Mouse (Mus musculus) hindbrain, embryonic 14.5 days (tissue): ENCODE results near the gene Gm2115. TPM values are rescaled to one million over a fixed set of nuclear protein-coding genes. Genes with fewer than 3 reads are reported as not detected.

Source experiments
- ATAC-seq: fragments of 200-750 bp; cut with Nextera tagmentation; 2 replicates; pipeline ENCODE4 v1.8.0; 2017; ENCODE audit warnings: moderate number of reproducible peaks, mild to moderate bottlenecking, moderate TSS enrichment, moderate library complexity; ENCODE audit not compliant: low FRiP score
- DNase-seq: peaks from one replicate; pipeline ENCODE4 v3.0.0-alpha.2; 2015; ENCODE audit warnings: low spot score
- H3K27ac ChIP-seq: fragments of 300-500 bp; sonication (generic); 2 replicates; pipeline ENCODE4 v1.5.1; 2014; ENCODE audit warnings: mild to moderate bottlenecking, moderate library complexity
- H3K27me3 ChIP-seq: fragments of 300-500 bp; sonication (generic); 2 replicates; pipeline ENCODE4 v1.6.1; 2014; ENCODE audit warnings: mild to moderate bottlenecking, low read length, mixed read lengths; ENCODE audit not compliant: control insufficient read depth, insufficient read depth
- H3K36me3 ChIP-seq: fragments of 300-500 bp; sonication (generic); replicated peaks from 2 replicates; pipeline ENCODE4 v1.6.1; 2014; ENCODE audit not compliant: control insufficient read depth, insufficient read depth
- H3K4me1 ChIP-seq: fragments of 300-500 bp; sonication (generic); replicated peaks from 2 replicates; pipeline ENCODE4 v1.6.1; 2014; ENCODE audit warnings: antibody characterized with exemption, low read length, mixed read lengths; ENCODE audit not compliant: control insufficient read depth, insufficient read depth
- H3K4me2 ChIP-seq: fragments of 300-500 bp; sonication (generic); replicated peaks from 2 replicates; pipeline ENCODE4 v1.6.1; 2014; ENCODE audit warnings: mild to moderate bottlenecking, moderate library complexity
- H3K4me3 ChIP-seq: fragments of 300-500 bp; sonication (generic); replicated peaks from 2 replicates; pipeline ENCODE4 v1.5.1; 2014; ENCODE audit warnings: mild to moderate bottlenecking, low read length
- H3K9ac ChIP-seq: fragments of 300-500 bp; sonication (generic); 2 replicates; pipeline ENCODE4 v1.6.1; 2014
- H3K9me3 ChIP-seq: fragments of 300-500 bp; sonication (generic); 2 replicates; pipeline ENCODE4 v1.6.1; 2016; ENCODE audit warnings: low read length; ENCODE audit not compliant: control insufficient read depth
- WGBS: fragments of 180-500 bp; shearing (Covaris S2); extraction: QIAGEN DNeasy Blood & Tissue Kit; methylation state at CpG from one replicate; pipeline ENCODE4 v1.1.7; 2014; 5-methylcytosine and 5-hydroxymethylcytosine counted together
- polyA plus RNA-seq: library from polyadenylated mRNA; unstranded; fragments of >200 nt; fragmentation: Nextera tagmentation; extraction: Ambion mirVana; gene quantifications from 2 replicates; pipeline ENCODE4 v1.2.1, GENCODE M21; 2014

The Gm2115 gene
- polyA plus RNA-seq, result 2.4 and 2.5 TPM in 2 replicates

DNA sequence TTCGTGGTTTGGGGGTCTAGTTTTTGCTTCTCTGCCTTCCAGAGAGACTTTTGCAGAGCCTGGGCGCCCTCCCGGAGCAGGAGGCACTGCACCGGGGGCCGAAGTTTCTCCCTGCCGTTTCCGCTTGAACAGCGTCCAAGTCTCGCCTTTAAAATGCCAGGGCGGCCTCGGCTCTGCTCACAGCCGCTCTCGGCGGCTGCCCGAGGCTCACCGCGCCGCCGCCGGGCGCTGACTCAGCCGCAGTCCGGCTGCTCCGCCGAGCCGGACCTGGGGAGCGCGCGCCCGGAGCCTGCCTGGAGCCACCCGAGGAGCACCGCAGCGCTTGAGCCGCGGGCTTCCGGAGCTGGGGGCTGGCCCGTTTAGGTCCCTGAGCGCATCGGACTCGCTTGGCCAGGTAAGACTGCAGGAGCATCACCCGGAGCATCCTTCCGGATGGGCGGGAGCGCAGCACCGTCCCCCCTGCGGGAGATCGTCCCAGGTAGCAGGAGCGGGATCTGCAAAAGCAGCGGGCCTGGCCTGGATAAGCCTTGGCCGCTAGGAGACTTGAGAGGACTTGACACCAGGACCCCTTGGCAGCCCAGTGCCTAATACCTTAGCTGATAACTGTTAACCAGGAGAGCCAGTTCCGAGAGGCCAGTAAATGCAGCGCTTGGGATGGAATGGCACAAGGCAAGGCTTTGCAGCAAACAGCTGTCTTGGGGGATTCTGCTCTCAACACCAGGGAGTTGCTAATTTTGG lies at the start of gene Gm2115:
Gm2115 (plus strand) TSS at position 159 of the 738 bp plus-strand sequence.
- Histone ChIP-seq H3K4me2 (peak within 1 kb of the TSS; percentile 99), H3K36me3 (no peaks in the 10 kb centered on the region), H3K4me1 (0 out of 2 replicates have a peak, but pooled peaks cover 8% of the 10 kb centered on the region), H3K4me3 (peak within 1 kb of the TSS; percentile 56), H3K27me3 (peaks cover 23% of the 10 kb centered on the region; the same call in 1 of the 2 replicates), H3K9me3 (no peaks in the 10 kb centered on the region), H3K9ac (peak within 1 kb of the TSS; percentile 68), H3K27ac (no peak within 1 kb of the TSS)
- DNase-seq (peak; percentile 42), ATAC-seq (peak; percentile 91)
- WGBS, result 2% methylated on average over 52 of the region's 52 CpGs

DNA sequence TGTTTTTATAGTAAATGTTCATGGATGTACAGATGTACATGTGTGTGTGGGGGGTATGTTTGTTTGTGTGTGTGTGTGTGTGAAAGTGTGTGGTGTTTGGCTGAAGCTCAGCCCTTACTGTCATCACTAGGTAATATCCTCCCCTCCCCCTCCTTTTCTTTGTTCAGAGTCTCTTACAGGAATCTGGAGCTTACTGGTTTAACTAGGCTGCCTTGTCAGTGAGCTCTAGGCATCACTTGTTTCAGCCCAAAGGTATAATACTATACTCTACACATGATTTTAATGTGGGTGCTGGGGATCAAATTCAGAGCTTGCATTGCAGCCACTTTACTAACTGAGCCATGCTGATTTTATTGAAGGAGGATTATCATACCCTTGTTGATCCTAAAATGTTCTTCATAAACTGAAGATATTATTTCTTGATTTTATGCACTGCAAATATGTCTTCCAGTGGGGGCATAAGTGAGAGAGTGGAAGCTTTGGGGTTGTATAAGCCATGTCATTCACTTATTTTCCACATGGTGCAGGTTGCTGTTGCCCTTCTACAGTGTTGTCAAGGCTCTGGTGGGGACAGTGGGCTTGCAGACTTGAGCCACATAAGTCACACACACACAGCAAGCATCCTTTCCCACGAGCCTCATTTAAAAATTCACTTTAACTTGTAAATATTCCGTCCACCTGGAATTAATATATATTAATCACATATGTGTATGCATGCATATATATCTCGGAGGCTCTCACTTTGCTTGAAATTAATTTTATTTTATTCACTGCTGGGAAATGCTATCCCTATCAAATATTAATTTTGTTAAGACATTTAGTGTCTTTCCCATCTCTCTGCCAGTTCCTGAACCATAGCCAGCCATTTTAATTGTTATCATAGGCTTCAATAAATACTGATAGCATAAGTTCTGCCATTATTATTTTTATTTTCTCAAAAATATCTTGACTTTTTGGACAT lies 45.0 kb upstream of the Gm2115 start:
- no peaks in the 10 kb centered on the region for H3K9me3 ChIP-seq
- no peak overlapping the region for H3K4me3 ChIP-seq
- H3K27me3 ChIP-seq, result no peaks in the 10 kb centered on the region
- no peak overlapping the region for H3K4me2 ChIP-seq
- no peak for DNase-seq
- H3K27ac ChIP-seq, result no peak overlapping the region
- H3K9ac ChIP-seq, result no peak overlapping the region
- no peaks in the 10 kb centered on the region for H3K36me3 ChIP-seq
- H3K4me1 ChIP-seq, result no peaks in the 10 kb centered on the region
- WGBS, result 71% methylated on average over 3 of the region's 3 CpGs
- peak; percentile 34; the same call in 1 of the 2 replicates for ATAC-seq

DNA sequence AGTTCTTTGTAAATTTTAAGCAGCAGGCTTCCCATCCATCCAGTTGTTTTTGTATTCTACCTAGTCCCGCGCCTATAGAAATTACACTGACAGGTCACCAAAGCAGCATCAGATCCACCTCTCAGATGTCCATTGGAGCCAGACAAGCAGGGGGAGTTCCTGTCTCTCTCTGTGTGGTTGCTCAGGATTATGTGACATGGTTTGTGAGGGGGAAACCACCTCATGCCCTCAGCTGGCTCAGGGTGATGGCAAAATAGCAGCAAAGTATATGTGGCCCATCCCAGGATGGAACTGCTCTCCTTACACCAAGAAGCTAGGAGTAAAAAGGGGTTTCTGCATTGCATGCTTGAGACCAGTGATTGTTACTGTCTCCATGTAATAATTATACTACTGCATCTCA lies 42.3 kb upstream of the Gm2115 start:
- Histone ChIP-seq H3K36me3 (no peaks in the 10 kb centered on the region), H3K9me3 (no peaks in the 10 kb centered on the region), H3K4me3 (no peak overlapping the region), H3K9ac (no peak overlapping the region), H3K4me1 (no peaks in the 10 kb centered on the region), H3K27ac (no peak overlapping the region), H3K27me3 (no peaks in the 10 kb centered on the region), H3K4me2 (no peak overlapping the region)
- WGBS, result 93% methylated on average over 2 of the region's 2 CpGs
- ATAC-seq (no peak), DNase-seq (no peak)

DNA sequence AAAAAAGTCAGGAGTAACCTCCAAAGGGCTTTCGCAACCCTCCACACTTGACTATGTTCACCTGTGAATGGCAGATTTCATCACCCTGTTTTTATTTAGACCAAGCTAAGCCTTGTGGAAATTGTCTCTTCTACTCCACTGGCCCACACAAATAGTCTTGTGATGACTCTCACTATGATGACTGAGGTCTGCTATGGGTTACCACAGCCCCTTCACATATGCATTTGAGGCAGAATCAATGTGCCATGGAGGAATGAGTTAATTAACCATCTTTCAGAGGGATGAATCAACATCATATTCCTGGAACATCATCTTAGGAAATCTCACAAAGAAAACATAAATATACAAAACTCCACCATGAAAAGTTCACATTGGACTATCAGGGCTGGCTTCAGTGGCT lies 25.6 kb upstream of the Gm2115 start:
- H3K36me3 ChIP-seq, result no peaks in the 10 kb centered on the region
- H3K9me3 ChIP-seq, result no peaks in the 10 kb centered on the region
- H3K27ac ChIP-seq, result no peak overlapping the region
- no peaks in the 10 kb centered on the region for H3K27me3 ChIP-seq
- DNase-seq, result no peak
- no peaks in the 10 kb centered on the region for H3K4me1 ChIP-seq
- ATAC-seq, result no peak
- no peak overlapping the region for H3K9ac ChIP-seq
- no peak overlapping the region for H3K4me2 ChIP-seq
- H3K4me3 ChIP-seq, result no peak overlapping the region
- WGBS, result 94% methylated on average over 1 of the region's 1 CpGs

DNA sequence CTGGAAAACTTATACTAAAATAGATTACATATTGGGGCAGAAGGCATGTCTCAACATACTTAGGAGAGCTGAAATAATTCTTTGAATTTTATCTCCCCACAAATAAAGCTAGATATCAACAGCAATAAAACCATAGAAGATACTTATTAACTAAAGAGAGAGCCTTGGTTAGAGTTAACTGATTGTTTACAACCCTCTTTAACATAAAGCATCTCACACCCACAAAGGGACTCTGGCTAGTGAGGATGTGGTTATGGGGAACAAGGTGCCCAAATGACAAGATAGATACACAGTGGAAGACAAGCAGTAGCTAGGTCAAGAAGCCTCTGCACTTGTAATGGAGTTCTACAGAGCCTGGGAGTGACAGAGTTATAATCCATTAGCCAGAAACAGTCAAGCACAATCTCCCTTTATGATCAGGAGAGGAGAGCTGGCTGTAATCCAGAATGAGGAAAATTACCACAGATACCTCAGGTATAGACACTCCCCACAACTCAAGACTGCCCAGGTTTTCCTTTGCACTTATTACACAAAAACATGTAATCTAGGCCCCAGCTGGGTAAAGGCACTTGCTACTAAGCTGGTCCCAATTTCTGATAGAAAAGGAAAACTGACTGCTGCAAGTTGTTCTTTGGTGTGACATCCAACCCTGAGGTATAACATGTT lies 10.1 kb upstream of the Gm2115 start:
- Histone ChIP-seq H3K4me1 (no peaks in the 10 kb centered on the region), H3K9me3 (no peaks in the 10 kb centered on the region), H3K27ac (no peak overlapping the region), H3K4me2 (no peak overlapping the region), H3K27me3 (no peaks in the 10 kb centered on the region), H3K9ac (no peak overlapping the region), H3K36me3 (no peaks in the 10 kb centered on the region), H3K4me3 (no peak overlapping the region)
- no peak for ATAC-seq
- DNase-seq, result no peak

DNA sequence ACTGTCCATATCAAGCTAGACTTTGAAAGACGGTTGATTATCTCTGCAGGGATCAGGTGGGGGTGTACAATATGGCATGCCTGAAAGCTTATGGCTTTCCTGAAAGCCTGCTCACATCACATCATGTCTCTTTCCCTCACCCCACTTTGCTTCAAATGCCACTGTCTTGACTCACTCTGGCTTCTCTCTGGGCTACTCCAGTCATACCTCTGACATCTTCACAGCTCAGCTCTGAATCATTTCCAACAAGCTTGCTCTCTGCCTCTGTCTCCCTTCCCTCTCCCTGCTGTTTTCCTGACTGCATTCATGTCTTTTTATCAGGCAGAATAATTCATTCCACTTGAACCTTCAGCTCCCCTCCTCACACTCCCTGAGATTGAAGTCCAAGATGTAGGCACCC lies 7.4 kb upstream of the Gm2115 start:
- 75% methylated on average over 1 of the region's 1 CpGs for WGBS
- Histone ChIP-seq H3K4me1 (no peaks in the 10 kb centered on the region), H3K27ac (no peak overlapping the region), H3K27me3 (no peaks in the 10 kb centered on the region), H3K4me2 (no peak overlapping the region), H3K9ac (no peak overlapping the region), H3K36me3 (no peaks in the 10 kb centered on the region), H3K9me3 (no peaks in the 10 kb centered on the region), H3K4me3 (no peak overlapping the region)
- DNase-seq (no peak), ATAC-seq (no peak)

DNA sequence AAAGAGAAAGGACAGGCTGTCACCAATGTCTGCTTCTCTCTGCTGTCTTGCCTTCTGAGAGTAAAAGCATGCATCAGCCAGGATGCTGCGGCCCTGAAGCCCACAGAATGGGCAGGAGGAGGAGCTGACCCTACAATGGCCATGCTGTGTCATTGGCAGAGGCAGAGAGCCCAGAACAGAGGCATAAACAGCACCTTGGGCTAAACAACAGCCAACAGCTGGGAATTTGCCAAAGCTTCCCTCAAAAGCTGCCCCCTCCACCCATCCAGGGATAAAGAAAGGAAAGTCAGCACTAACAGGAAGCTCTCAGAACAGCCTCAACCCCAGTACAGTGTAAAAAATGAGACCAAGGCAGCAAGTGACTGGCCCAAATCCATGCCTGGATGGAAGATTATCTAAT lies 6.3 kb upstream of the Gm2115 start:
- Histone ChIP-seq H3K9ac (no peak overlapping the region), H3K4me2 (no peak overlapping the region), H3K36me3 (no peaks in the 10 kb centered on the region), H3K27ac (no peak overlapping the region), H3K9me3 (no peaks in the 10 kb centered on the region), H3K4me1 (no peaks in the 10 kb centered on the region), H3K4me3 (no peak overlapping the region), H3K27me3 (0 out of 2 replicates have a peak, but pooled peaks cover 5% of the 10 kb centered on the region)
- 11% methylated on average over 1 of the region's 1 CpGs for WGBS
- DNase-seq, result no peak
- peak; percentile 64; the same call in 1 of the 2 replicates for ATAC-seq

DNA sequence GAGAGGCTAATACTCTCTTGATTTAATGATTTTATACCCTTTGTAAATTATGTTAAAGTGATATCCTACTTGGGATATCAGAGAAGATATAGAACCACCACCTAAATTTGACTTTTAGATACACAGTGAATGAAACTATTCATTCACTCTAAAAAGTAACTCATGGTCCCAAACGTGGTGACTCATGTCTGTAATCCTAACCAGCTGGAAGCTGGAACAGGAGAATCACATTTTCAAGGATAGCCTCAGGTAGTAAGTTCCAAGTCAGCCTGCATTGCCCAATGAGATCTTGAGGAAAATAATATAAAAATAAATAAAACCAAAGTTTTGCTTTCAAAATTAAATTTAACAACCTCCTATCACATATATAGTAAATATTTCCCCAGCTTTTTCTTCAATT lies 2.6 kb upstream of the Gm2115 start:
- no peak overlapping the region for H3K4me3 ChIP-seq
- no peaks in the 10 kb centered on the region for H3K36me3 ChIP-seq
- H3K4me2 ChIP-seq, result no peak overlapping the region
- ATAC-seq (no peak), DNase-seq (no peak)
- no peak overlapping the region for H3K9ac ChIP-seq
- H3K27me3 ChIP-seq, result peaks cover 23% of the 10 kb centered on the region; the same call in 1 of the 2 replicates
- no peak overlapping the region for H3K27ac ChIP-seq
- 40% methylated on average over 1 of the region's 1 CpGs for WGBS
- H3K4me1 ChIP-seq, result 0 out of 2 replicates have a peak, but pooled peaks cover 8% of the 10 kb centered on the region
- H3K9me3 ChIP-seq, result no peaks in the 10 kb centered on the region

DNA sequence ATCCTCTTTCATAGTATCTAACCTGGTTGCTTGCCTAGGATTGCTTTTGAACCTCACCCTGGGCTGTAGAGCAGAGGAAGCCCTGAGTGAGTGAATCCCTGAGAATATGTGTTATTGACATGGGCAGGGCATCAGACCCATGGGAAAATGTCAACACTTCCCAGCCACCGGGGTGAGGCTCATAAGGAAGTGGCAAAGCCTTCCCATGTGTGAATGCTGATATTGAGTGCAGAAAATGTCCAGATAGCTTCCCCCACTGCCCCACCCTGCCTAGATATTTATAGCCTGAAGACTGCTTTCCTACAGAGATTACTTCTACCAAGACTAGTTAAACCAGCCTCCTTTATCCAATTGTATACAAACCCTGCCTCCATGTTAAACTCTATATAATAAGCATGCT lies 4.0 kb downstream of the Gm2115 start:
- no peak overlapping the region for H3K4me2 ChIP-seq
- H3K27me3 ChIP-seq, result peaks cover 14% of the 10 kb centered on the region; the same call in 1 of the 2 replicates
- H3K27ac ChIP-seq, result no peak overlapping the region
- 89% methylated on average over 1 of the region's 1 CpGs for WGBS
- no peak overlapping the region for H3K9ac ChIP-seq
- DNase-seq (no peak), ATAC-seq (no peak)
- no peak overlapping the region for H3K4me3 ChIP-seq
- H3K36me3 ChIP-seq, result no peaks in the 10 kb centered on the region
- no peaks in the 10 kb centered on the region for H3K9me3 ChIP-seq
- 0 out of 2 replicates have a peak, but pooled peaks cover 8% of the 10 kb centered on the region for H3K4me1 ChIP-seq
